Mouse (Mus musculus): ENCODE measurements around the gene Klf16. TPM values are rescaled to one million over a fixed set of nuclear protein-coding genes. Genes with fewer than 3 reads are reported as not detected.
A peak's percentile ranks its signal among the peaks of the same experiment; 100 is the strongest.
"Not testable (repeated sequence)": the region's sequence is repeated elsewhere in the genome, so short reads cannot be mapped to it uniquely, and the experiment has no call there.

Klf16 gene
- polyA plus RNA-seq, 1 experiment from 2014 or later = 12.1 TPM

- 80% methylated on average over 9 of the region's 9 CpGs for WGBS
- H3K4me1 ChIP-seq (replicated peaks) = peaks cover 7% of the 10 kb centered on the region
- ATAC-seq (ENCODE audit: insufficient number of reproducible peaks, insufficient read depth, low FRiP score, low TSS enrichment, low read depth) = no peak
- no peaks in the 10 kb centered on the region for H3K27me3 ChIP-seq
- H3K4me3 ChIP-seq (replicated peaks) = no peak overlapping the region
- no peaks in the 10 kb centered on the region for H3K9me3 ChIP-seq
- peaks cover 33% of the 10 kb centered on the region for H3K36me3 ChIP-seq
- H3K9ac ChIP-seq (replicated peaks) = no peak overlapping the region
- H3K4me2 ChIP-seq = no peak overlapping the region
- no peak overlapping the region for H3K27ac ChIP-seq
These were observed 41.1 kb upstream of the Klf16 start for GRCm38 (mm10) chr10:80618181-80618580.

DNA sequence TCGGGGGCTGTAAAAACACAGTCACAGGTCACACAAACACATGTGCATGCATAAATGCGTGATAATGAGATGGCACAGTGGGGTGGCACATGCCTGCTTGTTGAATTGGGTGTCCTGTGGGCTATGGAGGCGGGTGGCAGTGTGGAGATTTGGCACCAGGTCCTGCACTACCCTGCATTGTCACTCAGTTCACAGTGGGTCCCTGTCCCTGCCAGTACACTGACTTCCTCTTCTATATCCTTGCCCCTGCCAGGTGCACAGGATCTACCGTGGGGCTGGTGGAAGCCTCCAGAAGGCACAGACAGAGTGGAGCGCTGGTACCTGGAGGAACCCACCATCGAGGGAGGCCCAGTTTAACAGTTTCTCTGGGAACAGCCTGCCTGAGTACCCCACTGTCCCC, 37.2 kb upstream of the Klf16 start:
- 90% methylated on average over 6 of the region's 6 CpGs for WGBS
- H3K27ac ChIP-seq = no peak overlapping the region
- no peaks in the 10 kb centered on the region for H3K4me1 ChIP-seq (replicated peaks)
- H3K9ac ChIP-seq (replicated peaks) = no peak overlapping the region
- peaks cover 66% of the 10 kb centered on the region for H3K36me3 ChIP-seq
- no peaks in the 10 kb centered on the region for H3K9me3 ChIP-seq
- H3K27me3 ChIP-seq = no peaks in the 10 kb centered on the region
- no peak for ATAC-seq (ENCODE audit: insufficient number of reproducible peaks, insufficient read depth, low FRiP score, low TSS enrichment, low read depth)
- H3K4me3 ChIP-seq (replicated peaks) = no peak overlapping the region
- H3K4me2 ChIP-seq = no peak overlapping the region

DNA sequence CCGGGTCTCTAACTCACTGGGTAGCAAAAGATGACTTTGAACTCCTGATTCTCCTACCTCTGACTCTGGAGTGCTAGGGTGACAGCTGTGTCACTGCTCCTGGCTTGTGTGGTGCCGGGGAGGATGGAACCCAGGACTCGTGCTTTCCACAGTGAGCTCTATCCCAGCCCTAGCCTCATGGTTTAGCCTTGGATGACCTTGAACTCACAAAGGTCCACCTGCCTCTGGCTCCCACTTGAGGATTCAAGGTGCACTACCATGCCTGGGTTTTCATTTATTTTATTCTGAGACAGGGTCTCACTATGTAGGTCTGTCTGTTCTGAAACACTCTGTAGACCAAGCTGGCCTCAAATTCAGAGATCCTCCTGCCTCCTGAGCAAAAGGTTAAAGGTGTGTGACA, 36.7 kb upstream of the Klf16 start:
- ATAC-seq (ENCODE audit: insufficient number of reproducible peaks, insufficient read depth, low FRiP score, low TSS enrichment, low read depth) = no peak
- no peak overlapping the region for H3K4me3 ChIP-seq (replicated peaks)
- H3K36me3 ChIP-seq = peaks cover 71% of the 10 kb centered on the region

DNA sequence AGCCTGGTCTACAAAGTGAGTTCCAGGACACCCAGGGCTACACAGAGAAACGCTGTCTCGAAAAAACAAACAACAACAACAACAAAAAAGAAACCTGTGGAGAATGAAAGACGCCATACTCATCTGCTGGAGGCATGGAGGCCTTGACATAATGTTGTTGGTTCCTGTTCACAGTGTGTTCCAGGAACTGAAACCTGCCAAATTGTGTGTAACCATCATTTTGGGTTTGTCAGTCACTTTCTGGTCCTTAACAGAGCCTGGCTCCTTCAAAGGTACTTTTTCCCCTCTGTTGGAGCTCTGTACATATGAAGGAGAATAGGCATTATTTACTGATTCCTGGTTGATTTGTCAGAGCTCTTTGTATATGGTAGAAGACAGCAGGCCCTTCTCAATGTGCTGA, 34.8 kb upstream of the Klf16 start:
- H3K4me2 ChIP-seq = no peak overlapping the region
- H3K27ac ChIP-seq = no peak overlapping the region
- no peak overlapping the region for H3K4me3 ChIP-seq (replicated peaks)
- H3K9ac ChIP-seq (replicated peaks) = no peak overlapping the region
- no peaks in the 10 kb centered on the region for H3K4me1 ChIP-seq (replicated peaks)
- no peaks in the 10 kb centered on the region for H3K27me3 ChIP-seq
- ATAC-seq (ENCODE audit: insufficient number of reproducible peaks, insufficient read depth, low FRiP score, low TSS enrichment, low read depth) = no peak
- 96% methylated on average over 3 of the region's 3 CpGs for WGBS
- peaks cover 90% of the 10 kb centered on the region for H3K36me3 ChIP-seq
- no peaks in the 10 kb centered on the region for H3K9me3 ChIP-seq

More for the DNA sequence above, 36.7 kb upstream of the Klf16 start:
- no peak overlapping the region for H3K4me2 ChIP-seq
- H3K4me1 ChIP-seq (replicated peaks) = no peaks in the 10 kb centered on the region
- no peaks in the 10 kb centered on the region for H3K9me3 ChIP-seq
- H3K9ac ChIP-seq (replicated peaks) = no peak overlapping the region
- H3K27ac ChIP-seq = no peak overlapping the region
- 83% methylated on average over 3 of the region's 3 CpGs for WGBS
- no peaks in the 10 kb centered on the region for H3K27me3 ChIP-seq

DNA sequence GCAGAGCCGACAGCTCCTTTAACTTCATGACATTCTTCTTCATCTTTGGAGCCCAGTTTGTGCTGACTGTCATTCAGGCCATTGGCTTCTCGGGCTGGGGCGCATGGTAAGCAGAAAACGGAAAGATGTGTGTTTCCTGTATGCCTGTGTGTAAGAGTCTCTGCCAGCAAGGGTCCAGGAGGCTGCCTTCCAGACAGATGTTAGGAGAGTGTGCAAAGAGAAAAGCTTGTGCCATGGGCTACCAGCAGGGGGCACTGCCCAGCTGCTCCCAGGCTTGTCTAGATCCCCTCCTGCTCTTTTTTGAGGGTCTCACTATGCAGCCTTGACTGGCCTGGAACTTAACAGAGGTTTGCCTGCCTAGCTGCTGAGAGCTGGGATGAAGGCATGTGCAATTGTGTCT, 33.9 kb upstream of the Klf16 start:
- Histone ChIP-seq H3K4me2 (no peak overlapping the region), H3K27ac (no peak overlapping the region), H3K27me3 (no peaks in the 10 kb centered on the region), H3K4me1 (replicated peaks) (no peaks in the 10 kb centered on the region), H3K9ac (replicated peaks) (no peak overlapping the region), H3K9me3 (no peaks in the 10 kb centered on the region), H3K4me3 (replicated peaks) (no peak overlapping the region), H3K36me3 (peaks cover 94% of the 10 kb centered on the region)
- WGBS = 81% methylated on average over 4 of the region's 4 CpGs
- no peak for ATAC-seq (ENCODE audit: insufficient number of reproducible peaks, insufficient read depth, low FRiP score, low TSS enrichment, low read depth)

DNA sequence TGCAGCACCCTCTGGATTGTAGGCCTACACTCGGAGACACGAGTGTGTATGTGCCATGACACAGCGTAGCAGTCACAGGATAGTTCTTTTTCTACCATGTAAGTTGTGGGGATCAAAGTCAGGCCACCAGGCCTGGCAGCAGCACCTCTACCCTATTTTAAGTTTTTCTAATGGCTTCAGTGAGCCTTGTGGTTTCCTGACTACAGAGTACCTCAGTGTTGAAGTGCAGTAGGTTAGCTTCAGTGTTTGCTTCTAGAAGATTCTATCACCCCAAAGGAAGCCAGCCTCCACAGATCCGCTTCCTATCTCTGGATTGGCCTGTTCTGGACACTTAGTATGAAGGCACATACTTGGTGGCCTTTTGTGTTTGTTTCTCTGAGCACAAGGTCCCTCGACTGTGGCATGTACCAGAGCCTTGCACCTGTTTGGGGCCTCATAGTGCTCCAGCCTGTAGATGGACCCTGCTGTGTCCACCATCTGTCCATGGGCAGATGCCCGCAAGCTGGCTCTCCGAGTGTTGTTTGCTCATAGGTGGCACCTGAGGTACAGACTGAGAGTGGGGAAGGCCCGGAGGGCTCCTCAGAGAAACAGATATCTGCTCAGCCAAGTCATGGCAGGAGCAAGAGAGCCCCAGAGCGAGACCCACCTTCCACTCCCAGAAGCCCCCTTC, 33.1 kb upstream of the Klf16 start:
- no peak for ATAC-seq (ENCODE audit: insufficient number of reproducible peaks, insufficient read depth, low FRiP score, low TSS enrichment, low read depth)
- WGBS = 91% methylated on average over 9 of the region's 9 CpGs
- Histone ChIP-seq H3K4me1 (replicated peaks) (no peaks in the 10 kb centered on the region), H3K4me2 (no peak overlapping the region), H3K9ac (replicated peaks) (no peak overlapping the region), H3K36me3 (peaks cover 88% of the 10 kb centered on the region), H3K9me3 (no peaks in the 10 kb centered on the region), H3K27ac (no peak overlapping the region), H3K4me3 (replicated peaks) (no peak overlapping the region), H3K27me3 (no peaks in the 10 kb centered on the region)

- ATAC-seq (ENCODE audit: insufficient number of reproducible peaks, insufficient read depth, low FRiP score, low TSS enrichment, low read depth) = no peak
- Histone ChIP-seq H3K4me1 (replicated peaks) (no peaks in the 10 kb centered on the region), H3K36me3 (peaks cover 80% of the 10 kb centered on the region), H3K4me3 (replicated peaks) (no peak overlapping the region), H3K9me3 (no peaks in the 10 kb centered on the region), H3K27me3 (no peaks in the 10 kb centered on the region), H3K27ac (no peak overlapping the region), H3K4me2 (no peak overlapping the region), H3K9ac (replicated peaks) (no peak overlapping the region; the same call in 1 of the 2 replicates)
- 95% methylated on average over 10 of the region's 10 CpGs for whole genome bisulfite sequencing
These were observed 32.3 kb upstream of the Klf16 start for GRCm38 (mm10) chr10:80609269-80609924.

DNA sequence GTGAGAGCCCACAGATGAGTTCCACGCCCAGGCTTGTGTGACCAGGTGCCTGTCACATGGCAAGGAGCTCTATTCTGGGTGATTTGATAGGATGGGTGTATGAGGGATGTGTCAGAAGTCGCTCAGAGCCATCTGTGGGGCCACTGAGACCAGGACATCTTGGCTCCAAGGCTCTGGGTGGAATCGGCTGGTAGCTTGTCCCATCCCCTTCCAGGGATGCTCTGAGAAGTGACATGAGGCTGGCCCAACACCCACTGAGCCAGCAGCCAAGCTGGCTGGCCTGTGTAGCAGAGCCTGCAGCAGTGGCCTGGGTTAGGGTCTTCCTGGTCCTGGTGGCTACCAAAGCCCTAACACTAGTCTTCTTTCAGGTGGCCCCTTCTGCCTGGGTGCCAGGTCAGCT, 31.3 kb upstream of the Klf16 start:
- no peak overlapping the region for H3K9ac ChIP-seq (replicated peaks)
- H3K4me1 ChIP-seq (replicated peaks) = peaks cover 9% of the 10 kb centered on the region
- H3K27me3 ChIP-seq = no peaks in the 10 kb centered on the region
- H3K9me3 ChIP-seq = no peaks in the 10 kb centered on the region
- 90% methylated on average over 3 of the region's 3 CpGs for WGBS
- H3K36me3 ChIP-seq = peaks cover 71% of the 10 kb centered on the region
- ATAC-seq (ENCODE audit: insufficient number of reproducible peaks, insufficient read depth, low FRiP score, low TSS enrichment, low read depth) = no peak
- H3K4me3 ChIP-seq (replicated peaks) = no peak overlapping the region
- no peak overlapping the region for H3K4me2 ChIP-seq
- H3K27ac ChIP-seq = no peak overlapping the region

DNA sequence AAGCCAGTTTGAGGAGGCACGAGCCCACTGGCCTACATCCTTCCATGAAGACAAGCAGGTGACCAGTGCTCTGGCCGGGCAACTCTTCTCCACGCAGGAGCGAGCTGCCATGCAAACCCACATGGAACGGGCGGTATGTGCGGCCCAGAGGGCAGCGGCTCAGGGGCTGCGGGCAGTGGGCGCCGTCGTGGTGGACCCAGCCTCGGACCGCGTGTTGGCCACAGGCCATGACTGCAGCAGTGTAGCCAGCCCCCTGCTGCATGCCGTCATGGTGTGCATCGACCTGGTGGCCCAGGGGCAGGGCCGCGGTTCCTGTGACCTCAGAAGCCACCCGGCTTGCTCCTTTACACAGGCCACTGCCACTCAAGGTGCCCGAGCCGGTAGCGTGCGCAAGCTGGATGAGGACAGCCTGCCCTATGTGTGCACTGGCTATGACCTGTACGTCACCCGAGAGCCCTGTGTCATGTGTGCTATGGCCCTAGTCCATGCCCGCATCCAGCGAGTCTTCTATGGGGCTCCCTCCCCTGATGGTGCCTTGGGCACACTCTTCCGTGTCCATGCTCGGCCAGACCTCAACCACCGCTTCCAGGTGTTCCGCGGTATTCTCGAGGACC, 29.7 kb upstream of the Klf16 start:
- 0 out of 2 replicates have a peak overlapping the region, but pooled peaks have one; percentile 2 for H3K4me3 ChIP-seq (replicated peaks)
- 97% methylated on average over 34 of the region's 34 CpGs for WGBS
- no peak overlapping the region for H3K9ac ChIP-seq (replicated peaks)
- H3K4me2 ChIP-seq = no peak overlapping the region
- peaks cover 57% of the 10 kb centered on the region for H3K36me3 ChIP-seq
- no peaks in the 10 kb centered on the region for H3K9me3 ChIP-seq
- no peak for ATAC-seq (ENCODE audit: insufficient number of reproducible peaks, insufficient read depth, low FRiP score, low TSS enrichment, low read depth)
- H3K27me3 ChIP-seq = no peaks in the 10 kb centered on the region
- peaks cover 15% of the 10 kb centered on the region for H3K4me1 ChIP-seq (replicated peaks)
- no peak overlapping the region for H3K27ac ChIP-seq

DNA sequence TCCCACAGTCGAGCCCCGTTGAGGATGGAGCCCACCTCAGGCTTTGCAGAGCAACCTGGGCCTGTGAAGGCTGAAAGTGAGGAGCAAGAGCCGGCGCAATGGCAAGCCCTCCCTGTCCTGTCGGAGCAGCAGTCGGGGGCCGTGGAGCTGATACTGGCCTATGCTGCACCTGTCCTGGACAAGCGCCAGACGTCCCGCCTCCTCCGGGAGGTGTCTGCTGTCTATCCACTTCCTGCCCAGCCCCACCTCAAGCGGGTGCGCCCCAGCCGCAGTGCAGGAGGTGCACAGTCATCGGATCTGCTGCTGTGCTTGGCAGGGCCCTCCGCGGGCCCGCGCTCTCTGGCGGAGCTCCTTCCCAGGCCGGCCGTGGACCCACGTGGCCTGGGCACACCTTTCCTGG, 29.2 kb upstream of the Klf16 start:
- ATAC-seq (ENCODE audit: insufficient number of reproducible peaks, insufficient read depth, low FRiP score, low TSS enrichment, low read depth) = no peak
- H3K9ac ChIP-seq (replicated peaks) = no peak overlapping the region
- 94% methylated on average over 23 of the region's 23 CpGs for WGBS
- peaks cover 15% of the 10 kb centered on the region for H3K4me1 ChIP-seq (replicated peaks)
- peaks cover 53% of the 10 kb centered on the region for H3K36me3 ChIP-seq
- no peak overlapping the region for H3K4me3 ChIP-seq (replicated peaks)
- H3K4me2 ChIP-seq = no peak overlapping the region
- H3K27ac ChIP-seq = no peak overlapping the region
- no peaks in the 10 kb centered on the region for H3K9me3 ChIP-seq
- H3K27me3 ChIP-seq = no peaks in the 10 kb centered on the region

DNA sequence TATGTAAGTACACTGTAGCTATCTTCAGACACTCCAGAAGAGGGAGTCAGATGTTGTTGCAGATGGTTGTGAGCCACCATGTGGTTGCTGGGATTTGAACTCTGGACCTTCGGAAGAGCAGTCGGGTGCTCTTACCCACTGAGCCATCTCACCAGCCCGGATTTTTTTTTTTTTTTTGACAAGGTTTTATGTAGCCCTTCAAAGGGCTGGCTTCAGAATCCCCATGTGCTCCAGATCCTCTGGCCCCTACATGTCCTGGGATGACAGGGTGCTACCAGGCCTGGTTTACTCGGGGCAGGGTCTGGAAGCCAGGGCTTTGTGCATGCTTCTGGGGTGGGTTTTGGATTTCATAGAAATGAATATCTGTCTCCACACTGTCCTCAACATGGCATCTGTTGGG, 28.6 kb upstream of the Klf16 start, which contains the start of gene Gm49322:
Gene Gm49322 (plus strand): TSS at position 301 of the 400 bp plus-strand sequence.
- WGBS = 85% methylated on average over 4 of the region's 4 CpGs
- not testable (repeated sequence) for H3K27me3 ChIP-seq; H3K4me3 ChIP-seq (replicated peaks); ATAC-seq (ENCODE audit: insufficient number of reproducible peaks, insufficient read depth, low FRiP score, low TSS enrichment, low read depth); H3K9me3 ChIP-seq; H3K27ac ChIP-seq; H3K4me2 ChIP-seq
- H3K9ac ChIP-seq (replicated peaks) = 0 out of 2 replicates have a peak within 1 kb of the TSS, but pooled peaks have one; percentile 27
- H3K36me3 ChIP-seq = peaks cover 47% of the 10 kb centered on the region
- H3K4me1 ChIP-seq (replicated peaks) = peaks cover 15% of the 10 kb centered on the region
